Mouse (Mus musculus): ENCODE data around the gene Mpig6b.
A peak's percentile ranks its signal among the peaks of the same experiment; 100 is the strongest.

Mpig6b gene

GRCm38 (mm10) chr17:35058911-35059892 is 6.8 kb downstream of the Mpig6b start, which contains the start of gene Ddah2:
Gene Ddah2 (plus strand): TSS chr17:35059035.
- DNase-seq (ENCODE audit: low spot score in 2 of 2), result peak; percentile 72 to 86

- no peak for DNase-seq (ENCODE audit: low spot score in 2 of 2)
Measured at GRCm38 (mm10) chr17:35058316-35058715, 7.7 kb downstream of the Mpig6b start.

GRCm38 (mm10) chr17:35057090-35057489 is 8.9 kb downstream of the Mpig6b start:
- no peak for DNase-seq (ENCODE audit: low spot score in 2 of 2)

- DNase-seq (ENCODE audit: low spot score in 2 of 2), result no peak
Measured at GRCm38 (mm10) chr17:35055691-35056495, 10.1 kb downstream of the Mpig6b start.

GRCm38 (mm10) chr17:35052271-35052798 is 13.6 kb downstream of the Mpig6b start:
- no peak for DNase-seq (ENCODE audit: low spot score in 2 of 2)

- DNase-seq (ENCODE audit: low spot score in 2 of 2), result peak; percentile 82 to 89
Measured at GRCm38 (mm10) chr17:35051156-35052086, 14.6 kb downstream of the Mpig6b start.

- DNase-seq (ENCODE audit: low spot score in 2 of 2), result peak; percentile 53 to 60
Measured at GRCm38 (mm10) chr17:35050126-35050750, 15.7 kb downstream of the Mpig6b start.

GRCm38 (mm10) chr17:35049561-35050016 is 16.4 kb downstream of the Mpig6b start, which contains the start of gene Clic1:
Gene Clic1 (plus strand): TSS chr17:35049966.
- DNase-seq (ENCODE audit: low spot score in 2 of 2), result no peak

GRCm38 (mm10) chr17:35048932-35049440 is 17.0 kb downstream of the Mpig6b start:
- DNase-seq (ENCODE audit: low spot score in 2 of 2), result no peak

GRCm38 (mm10) chr17:35048149-35048931 is 17.6 kb downstream of the Mpig6b start:
- no peak for DNase-seq (ENCODE audit: low spot score in 2 of 2)

- no peak for DNase-seq (ENCODE audit: low spot score in 2 of 2)
Measured at GRCm38 (mm10) chr17:35047688-35048087, 18.3 kb downstream of the Mpig6b start.

- DNase-seq (ENCODE audit: low spot score in 2 of 2), result peak; percentile 95 to 96
Measured at GRCm38 (mm10) chr17:35046681-35047455, 19.1 kb downstream of the Mpig6b start, which contains the start of gene Msh5. Gene Msh5 (minus strand): TSS chr17:35046745.

- no peak for DNase-seq (ENCODE audit: low spot score in 2 of 2)
Measured at GRCm38 (mm10) chr17:35045807-35046680, 19.9 kb downstream of the Mpig6b start.

GRCm38 (mm10) chr17:35044904-35045806 is 20.8 kb downstream of the Mpig6b start:
- DNase-seq (ENCODE audit: low spot score in 2 of 2), result no peak

- no peak for DNase-seq (ENCODE audit: low spot score in 2 of 2)
Measured at GRCm38 (mm10) chr17:35043794-35044193, 22.2 kb downstream of the Mpig6b start.

- DNase-seq (ENCODE audit: low spot score in 2 of 2), result no peak
Measured at GRCm38 (mm10) chr17:35039121-35039873, 26.7 kb downstream of the Mpig6b start.
